Mouse (Mus musculus): ENCODE data around the gene Spem1. TPM values are rescaled to one million over a fixed set of nuclear protein-coding genes. Genes with fewer than 3 reads are reported as not detected.

Gene Spem1
- total RNA-seq, 2 experiments from 2014 or later, result not detected

DNA sequence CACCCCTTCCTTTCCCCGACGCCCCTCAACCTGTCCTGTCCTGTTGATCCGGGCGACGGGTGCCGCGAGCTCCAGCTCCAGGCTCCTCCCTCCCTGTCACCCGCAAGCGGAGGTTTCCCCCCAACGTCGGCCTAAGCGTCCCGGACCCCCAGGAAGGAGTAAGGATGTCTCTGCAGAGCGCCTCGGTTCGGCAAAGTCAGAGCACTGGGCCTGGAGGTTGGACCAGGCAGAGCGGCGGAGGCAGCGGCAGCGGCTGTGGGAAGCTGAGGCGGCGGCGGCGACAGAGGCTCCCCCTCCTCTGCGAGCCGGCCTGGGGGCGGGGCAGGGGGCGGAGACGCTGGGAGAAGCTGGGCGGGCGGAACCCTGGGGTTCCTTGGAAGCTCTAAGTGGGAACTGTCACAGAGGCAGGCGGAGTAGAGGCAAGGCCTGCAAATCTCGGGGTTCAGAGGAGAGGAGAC, 19.3 kb downstream of the Spem1 start:
- intact Hi-C loops (cut with DNase I), result loop anchor here (2.0 kb wide), 2 partner anchors 36 to 74 kb away; no protein-coding TSS in a partner anchor
- peak; percentile 85 for DNase-seq (ENCODE audit: low spot score)

DNA sequence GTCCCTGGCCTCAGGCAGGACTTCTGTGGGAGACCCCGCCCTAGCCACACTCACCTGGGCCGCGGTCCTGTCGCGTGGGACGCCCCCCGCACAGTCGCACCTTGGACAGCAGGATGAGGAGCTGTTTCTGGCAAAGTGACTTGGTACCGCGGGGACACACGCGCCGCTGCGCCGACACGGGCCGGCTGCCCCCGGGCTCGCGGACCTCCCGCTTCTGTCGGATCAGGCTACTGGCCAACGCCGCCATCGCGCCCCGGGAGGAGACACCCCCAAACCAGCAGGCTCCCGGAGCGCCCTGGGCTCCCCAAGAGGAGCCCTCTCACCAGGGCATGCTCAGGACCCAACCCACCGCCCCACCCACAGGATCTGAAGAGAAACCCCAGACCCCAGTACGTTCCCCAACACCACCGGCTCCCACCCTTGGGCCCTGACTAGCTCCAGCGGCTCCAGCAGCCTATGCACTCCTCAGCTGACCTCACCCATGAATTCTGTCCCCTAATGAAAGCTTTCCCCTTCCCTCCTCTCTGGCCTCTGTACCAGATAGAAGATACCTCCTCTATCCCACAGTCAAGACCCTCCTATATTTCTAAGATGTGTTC, 20.5 kb downstream of the Spem1 start, which contains the start of gene Fgf11:
TSS of gene Fgf11 (minus strand) at position 479 of the 599 bp plus-strand sequence.
- DNase-seq (ENCODE audit: low spot score), result no peak
- intact Hi-C loops (cut with DNase I), result no loop called here

DNA sequence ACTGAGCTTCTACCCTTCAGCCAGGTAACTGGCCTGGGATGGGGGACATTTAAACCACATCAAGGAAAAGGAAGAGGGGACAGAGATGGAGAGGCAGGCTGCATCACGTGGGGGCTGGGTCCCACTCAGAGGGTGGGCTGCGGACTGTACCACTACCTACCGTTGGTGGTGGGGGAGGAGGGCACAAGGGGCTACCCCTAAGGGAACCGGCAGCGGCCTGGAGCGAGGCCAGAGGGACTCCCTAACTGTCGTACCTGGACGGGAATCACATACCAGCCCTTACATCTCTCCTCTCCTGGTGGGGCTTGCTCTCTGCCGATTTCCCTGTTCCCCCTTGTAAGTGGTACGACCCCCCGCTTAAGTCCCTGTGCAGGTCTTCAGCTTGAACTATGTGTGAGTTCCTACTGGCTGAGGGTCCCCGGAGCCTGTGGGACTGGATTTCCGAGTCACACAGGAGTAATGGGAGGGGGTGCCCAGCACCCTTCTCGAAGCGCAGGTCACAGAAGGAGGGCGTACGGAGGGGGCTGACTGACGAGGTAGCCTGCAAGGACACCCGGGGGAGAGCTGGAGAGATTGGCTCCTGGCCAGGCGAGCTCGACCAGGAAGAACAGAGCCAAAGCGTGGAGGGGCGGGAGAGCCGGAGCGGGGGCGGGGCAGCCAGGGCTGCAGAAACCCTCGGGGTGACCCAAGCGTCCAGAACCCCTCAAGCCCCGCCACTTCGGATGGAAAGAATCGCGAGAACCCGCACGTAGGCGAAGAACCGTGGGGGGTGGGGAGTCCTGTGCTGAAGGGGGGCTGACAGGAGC, 21.4 kb downstream of the Spem1 start:
- DNase-seq (ENCODE audit: low spot score), result no peak
- intact Hi-C loops (cut with DNase I), result no loop called here

DNA sequence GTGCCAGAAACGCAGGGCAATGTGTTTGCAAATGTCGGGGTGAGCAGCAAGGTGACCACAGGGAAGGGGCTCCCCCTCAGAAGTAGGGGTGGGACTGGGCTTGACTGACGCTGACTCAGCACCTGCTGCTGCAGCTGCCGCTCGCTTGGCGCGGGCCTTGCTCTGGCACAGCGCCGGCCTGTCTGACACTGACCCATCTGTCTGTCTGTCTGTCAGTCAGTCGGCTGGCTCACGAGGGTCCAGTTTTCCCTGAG, 21.9 kb downstream of the Spem1 start:
- intact Hi-C loops (cut with DNase I), result no loop called here
- no peak for DNase-seq (ENCODE audit: low spot score)

DNA sequence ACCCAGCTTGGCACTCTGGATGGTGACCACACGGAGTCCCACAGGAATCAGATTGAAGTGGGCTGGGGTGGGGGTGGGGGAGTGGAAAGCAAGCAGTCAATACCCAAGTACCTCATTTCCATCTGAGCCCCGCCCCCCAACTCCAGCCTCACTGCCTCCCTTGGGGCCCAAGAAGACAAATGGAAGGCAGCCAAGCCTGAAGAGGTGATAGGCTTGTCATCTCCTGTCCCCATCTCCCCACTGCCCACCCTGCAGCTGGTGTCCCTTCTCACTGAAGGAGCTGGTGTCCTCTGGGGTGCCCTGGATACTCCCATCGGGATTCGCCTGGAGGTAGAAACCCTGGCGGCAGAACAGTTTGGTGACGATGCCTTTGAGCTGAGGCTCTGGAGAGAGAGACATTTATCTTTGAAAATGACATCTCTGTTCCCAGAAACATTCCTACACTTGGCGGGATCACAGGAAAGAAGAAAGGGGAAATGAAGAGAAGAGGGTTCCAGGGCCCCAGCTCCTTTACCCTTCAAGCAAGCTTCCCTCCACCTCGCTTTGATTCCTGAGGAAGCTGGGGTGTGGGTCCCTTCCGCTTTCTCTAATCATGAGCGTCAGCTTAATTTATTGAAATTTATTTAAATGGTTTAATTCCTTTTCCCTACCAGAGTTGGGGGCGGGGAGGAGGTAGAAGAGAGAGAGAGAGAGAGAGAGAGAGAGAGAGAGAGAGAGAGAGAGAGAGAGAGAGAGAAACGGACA, 22.4 kb downstream of the Spem1 start:
- no peak for DNase-seq (ENCODE audit: low spot score)
- intact Hi-C loops (cut with DNase I), result loop anchor here (2.0 to 5.0 kb wide), 2 partner anchors 37 to 102 kb away; partner anchors contain the start of genes Nlgn2, Tnfsf12 and Tnfsfm13

DNA sequence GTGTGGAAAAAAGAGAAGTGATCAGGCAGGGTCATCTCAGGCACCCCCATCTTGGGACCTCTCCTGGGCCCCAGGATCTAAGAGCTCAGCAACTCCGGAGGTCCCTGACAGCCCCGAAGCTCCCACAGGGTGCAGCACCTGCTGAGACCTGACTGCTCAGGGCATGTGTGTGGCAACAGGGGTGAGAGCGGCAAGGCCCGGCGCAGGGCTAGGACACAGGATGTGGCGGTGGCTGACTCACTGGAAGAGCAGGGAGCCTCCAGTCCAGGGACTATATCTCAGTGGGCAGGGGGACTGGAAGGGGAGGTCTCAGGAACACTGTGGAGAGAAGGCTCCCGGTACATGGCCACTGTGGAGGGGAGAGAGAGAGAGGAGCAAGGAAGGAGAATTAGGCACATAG, 24.1 kb downstream of the Spem1 start:
- no peak for DNase-seq (ENCODE audit: low spot score)
- intact Hi-C loops (cut with DNase I), result loop anchor here (2.0 to 5.0 kb wide), 2 partner anchors 39 to 101 kb away; partner anchors contain the start of genes Nlgn2, Tnfsf12 and Tnfsfm13

DNA sequence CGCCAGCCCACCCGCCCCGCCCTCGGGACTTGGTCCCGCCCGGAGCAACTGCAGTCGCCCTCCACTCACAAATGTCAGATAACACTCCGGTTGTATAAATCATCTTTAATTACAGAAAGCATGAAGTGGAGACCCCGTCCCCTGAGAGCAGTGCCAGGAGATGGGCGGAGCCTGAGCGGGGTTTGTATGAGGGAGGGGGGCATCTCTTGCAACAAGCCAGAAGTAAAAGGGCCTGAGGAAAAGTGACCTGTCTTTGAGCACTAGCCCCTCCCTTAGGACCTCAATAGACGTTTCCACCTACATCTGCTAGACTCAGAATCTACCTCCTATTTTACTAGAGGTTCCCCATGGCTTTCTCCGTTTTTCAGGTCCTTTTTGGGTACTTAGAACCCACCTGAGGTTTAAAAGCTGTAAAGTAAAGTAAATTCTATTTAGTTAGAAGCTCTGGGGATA, 26.0 kb downstream of the Spem1 start:
- intact Hi-C loops (cut with DNase I), result loop anchor here (5.0 kb wide), 1 partner anchor 99 kb away; the partner anchor contains the start of genes Tnfsf12 and Tnfsfm13
- no peak for DNase-seq (ENCODE audit: low spot score)

DNA sequence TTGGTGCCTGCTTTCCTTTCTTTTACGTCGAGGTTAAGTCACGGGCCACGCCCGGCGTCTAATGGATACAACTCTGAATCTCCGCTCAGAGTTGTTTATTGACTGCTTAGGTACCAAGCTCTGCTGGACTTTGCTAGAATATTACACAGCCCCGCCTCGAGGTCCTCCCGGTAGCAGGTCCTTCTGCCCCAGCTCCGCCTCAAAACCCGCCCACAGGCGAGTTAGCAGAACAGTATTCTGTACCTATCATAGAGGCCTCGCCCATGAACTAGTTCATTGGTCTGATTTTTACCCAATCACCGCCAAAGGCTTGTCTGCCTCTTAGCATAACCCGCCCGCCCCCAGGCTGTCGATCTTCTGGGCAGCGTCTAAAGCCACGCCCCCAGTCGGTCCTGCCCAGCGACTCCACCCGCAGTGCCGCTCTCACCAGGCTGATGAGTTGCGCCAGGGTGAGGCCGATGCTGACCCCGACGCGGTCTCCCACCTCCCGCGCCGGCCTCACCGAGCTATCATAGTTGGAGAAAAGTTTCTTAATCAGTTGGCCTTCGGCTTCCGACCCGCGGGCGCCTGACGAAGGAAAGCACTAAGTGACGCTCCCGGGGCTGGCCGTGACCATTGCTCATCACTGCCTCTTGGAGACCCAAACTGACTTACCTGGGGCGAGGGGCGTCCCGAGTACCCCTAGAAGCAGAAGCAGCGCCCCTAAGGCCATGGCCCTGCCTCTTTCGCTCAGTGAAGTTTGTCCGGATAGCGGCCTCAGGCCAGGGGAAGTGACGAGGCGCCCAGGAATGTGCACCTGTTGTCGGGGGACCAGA, 26.6 kb downstream of the Spem1 start, which contains the start of gene Chrnb1:
TSS of gene Chrnb1 (minus strand) at position 776 of the 815 bp plus-strand sequence.
- peak; percentile 94 for DNase-seq (ENCODE audit: low spot score)
- intact Hi-C loops (cut with DNase I), result loop anchor here (5.0 kb wide), 1 partner anchor 98 kb away; the partner anchor contains the start of genes Tnfsf12 and Tnfsfm13

DNA sequence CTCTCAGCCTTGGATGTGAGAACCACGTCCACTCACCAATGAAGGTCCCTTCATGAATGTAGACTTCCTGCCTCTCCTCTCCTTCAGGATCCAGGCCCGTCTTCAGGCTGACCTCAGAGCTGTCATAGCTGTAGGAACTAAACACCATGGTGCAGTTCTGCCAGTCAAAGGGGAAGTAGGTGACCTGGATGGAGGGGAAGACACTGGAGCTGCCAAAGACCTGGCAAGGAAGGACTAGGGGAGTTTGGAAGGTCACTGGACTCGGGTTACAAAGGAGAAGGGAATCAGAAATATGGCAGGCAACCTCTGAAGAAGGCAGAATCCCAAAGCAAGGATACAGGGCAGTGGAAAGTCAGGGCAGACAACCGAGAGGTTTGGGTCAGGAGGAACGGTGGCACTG, 28.6 kb downstream of the Spem1 start:
- intact Hi-C loops (cut with DNase I), result no loop called here

DNA sequence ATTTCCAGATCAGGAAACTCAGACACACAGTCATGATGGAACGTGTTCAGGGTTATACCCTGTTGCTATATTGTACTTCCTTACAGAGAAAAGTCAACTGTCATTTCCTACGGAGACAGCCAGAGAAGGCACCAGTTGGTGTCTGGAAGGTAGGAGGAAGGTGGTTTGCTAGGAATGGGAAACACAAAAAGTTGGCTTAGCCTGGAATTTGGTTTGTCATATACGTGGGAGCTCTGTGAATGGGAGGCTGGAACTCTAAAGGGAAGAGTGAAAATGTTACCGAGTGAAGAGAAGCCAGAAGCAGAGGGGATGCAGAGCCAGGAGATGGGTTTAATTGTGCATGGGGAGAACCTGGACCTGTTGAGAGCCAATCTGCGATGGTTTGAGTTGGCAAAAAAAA, 30.6 kb downstream of the Spem1 start:
- DNase-seq (ENCODE audit: low spot score), result no peak
- intact Hi-C loops (cut with DNase I), result no loop called here

More for the DNA sequence above, 28.6 kb downstream of the Spem1 start:
- no peak for DNase-seq (ENCODE audit: low spot score)

DNA sequence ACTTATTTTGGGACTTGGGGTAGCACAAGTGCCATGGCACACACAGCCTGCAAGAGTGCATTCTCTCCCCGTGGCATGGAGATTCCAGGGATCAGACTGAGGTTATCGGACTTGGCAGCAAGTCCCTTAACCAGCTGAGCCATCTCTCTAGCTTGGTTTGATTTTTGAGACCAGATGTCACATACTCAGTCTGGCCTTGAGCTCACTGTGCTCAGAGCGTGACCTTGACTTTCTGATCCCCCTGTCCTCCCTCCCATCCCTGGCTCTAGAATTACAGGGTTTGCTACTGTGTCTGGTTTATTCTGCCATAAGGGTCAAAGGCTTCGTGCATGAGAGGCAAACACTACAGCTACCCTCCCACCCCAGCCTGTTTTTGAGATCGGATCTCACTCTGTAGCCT, 32.5 kb downstream of the Spem1 start:
- DNase-seq (ENCODE audit: low spot score), result no peak
- intact Hi-C loops (cut with DNase I), result no loop called here

DNA sequence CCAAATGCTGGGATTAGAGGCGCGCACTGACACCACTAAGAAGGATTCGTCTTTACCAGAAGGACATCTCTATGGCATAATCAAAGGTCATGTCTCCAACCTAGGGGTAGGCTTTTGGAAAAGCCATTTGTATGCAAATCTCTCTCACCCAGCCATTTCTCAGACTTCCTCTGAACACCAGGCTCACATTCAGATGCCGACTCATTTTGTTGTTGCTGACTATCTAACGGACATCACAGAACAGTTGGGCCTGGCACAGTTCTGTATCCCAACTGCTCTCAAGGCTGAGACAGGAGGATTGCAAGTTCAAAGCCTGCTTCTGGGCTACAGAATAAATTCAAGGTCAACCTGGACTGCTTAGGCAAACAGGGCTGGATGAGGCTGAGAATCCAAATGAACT, 34.7 kb downstream of the Spem1 start:
- no peak for DNase-seq (ENCODE audit: low spot score)
- intact Hi-C loops (cut with DNase I), result no loop called here

DNA sequence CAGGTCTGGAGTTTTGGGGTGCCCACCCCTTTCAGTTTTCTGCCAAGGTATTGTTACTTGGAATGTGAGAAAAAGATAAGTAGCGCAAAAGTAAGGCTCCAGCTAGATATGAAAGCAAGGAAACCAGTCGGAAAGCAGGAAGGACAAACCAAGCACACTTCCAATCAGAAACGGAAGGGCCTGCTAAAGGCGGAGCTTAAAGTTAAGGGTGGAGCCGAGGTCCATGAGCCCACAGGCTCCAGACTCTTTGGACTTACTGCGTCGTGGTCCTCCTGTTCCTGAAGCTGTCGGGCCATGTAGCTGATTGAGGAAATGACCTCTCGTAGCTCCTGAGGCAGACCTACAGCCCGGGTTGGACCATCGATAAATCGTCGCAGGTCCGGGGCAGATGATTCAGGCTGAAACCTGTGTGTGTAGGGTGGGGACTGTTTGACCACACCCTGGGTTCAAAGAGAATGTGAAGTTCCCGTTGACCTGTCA, 37.1 kb downstream of the Spem1 start:
- intact Hi-C loops (cut with DNase I), result no loop called here
- peak; percentile 54 for DNase-seq (ENCODE audit: low spot score)

DNA sequence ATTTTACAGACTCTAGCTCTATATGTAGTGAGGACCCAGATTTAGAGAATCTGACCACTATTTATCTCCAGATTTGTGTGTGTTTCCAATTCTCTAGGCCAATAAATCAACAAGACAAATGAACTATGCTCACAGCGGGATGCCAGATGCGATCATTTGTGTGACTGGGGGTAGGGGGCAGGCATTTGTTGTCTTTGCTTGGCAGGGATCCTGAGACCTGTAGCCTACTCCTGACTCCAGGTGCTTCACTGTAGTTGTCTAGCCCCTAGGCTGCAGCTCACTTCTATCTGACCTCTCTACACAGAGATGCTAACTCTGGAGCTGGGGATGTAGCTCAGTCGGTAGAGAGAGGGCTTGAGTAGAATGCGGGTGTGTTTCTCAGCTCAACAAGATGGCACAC, 40.2 kb downstream of the Spem1 start:
- intact Hi-C loops (cut with DNase I), result no loop called here
- no peak for DNase-seq (ENCODE audit: low spot score)

DNA sequence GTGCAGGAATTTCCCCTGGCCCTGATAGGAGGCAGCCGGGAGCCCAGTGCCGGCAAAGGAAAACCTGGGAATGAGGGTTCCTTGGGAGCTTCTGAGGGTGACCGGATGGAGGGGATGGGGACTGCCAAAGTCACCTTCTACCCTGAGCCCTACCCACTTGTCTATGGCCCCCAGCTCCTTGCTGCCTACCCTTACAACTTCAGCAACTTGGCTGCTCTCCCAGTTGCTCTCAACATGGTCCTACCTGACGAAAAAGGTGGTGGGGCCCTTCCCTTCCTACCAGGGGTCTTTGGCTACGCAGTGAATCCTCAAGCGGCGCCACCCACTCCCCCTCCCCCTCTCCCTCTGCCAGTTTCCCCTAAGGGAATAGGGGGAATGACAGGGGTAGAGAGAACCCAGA, 43.0 kb downstream of the Spem1 start:
- intact Hi-C loops (cut with DNase I), result no loop called here
- DNase-seq (ENCODE audit: low spot score), result no peak

DNA sequence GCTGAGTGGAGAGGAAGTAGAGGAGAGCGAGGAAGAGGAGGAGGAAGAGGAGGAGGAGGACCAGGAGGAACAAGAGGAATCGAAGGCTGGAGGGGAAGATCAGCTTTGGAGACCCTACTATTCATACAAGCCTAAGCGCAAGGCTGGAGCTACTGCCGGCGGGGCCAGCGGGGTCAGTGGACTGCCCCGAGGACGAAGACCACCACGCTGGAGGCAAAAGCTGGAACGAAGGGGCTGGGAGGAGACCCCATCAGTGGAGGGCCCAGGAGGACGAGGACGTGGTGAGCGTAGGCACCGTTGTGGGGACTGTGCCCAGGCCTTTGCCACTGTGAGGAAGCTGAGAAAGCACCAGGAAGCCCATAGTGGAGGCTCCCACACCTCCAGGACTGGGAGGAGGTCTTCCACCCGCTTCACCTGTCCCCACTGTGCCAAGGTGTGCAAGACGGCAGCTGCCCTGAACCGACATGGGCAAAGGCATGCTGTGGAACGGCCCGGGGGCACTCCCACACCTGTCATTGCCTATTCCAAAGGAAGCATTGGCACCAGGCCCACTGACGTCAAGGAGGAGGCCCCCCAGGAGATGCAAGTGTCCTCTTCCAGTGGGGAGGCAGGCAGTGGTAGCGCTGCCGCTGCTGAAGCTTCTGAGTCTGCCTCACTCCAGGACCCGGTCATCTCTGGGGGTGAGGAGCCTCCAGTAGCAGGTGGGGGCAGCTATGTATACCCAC, 43.6 kb downstream of the Spem1 start:
- DNase-seq (ENCODE audit: low spot score), result no peak
- intact Hi-C loops (cut with DNase I), result no loop called here

DNA sequence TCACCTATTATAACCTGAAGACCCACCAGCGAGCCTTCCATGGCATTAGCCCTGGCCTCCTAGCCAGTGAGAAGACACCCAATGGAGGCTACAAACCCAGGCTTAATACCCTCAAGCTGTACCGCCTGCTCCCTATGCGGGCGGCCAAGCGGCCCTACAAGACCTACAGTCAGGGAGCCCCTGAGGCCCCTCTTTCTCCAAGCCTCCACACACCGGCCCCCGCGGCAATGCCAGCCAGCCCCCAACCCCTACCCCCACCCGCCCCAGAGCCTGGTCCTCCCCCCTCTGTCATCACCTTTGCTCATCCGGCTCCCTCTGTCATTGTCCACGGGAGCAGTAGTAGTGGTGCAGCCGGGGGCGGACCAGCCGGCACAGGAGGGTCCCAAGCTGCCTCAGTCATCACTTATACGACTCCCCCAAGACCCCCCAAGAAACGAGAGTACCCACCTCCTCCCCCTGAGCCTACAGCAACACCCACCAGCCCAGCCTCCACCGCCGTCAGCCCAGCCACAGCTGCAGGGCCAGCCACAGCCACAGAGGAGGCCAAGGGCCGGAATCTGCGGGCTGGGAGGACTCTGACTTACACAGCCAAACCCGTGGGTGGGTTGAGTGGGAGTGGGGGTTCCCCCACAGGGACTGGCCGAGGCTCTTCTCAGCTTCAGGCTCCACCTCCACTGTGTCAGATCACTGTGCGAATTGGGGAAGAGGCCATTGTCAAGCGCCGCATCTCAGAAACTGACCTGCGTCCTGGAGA, 44.3 kb downstream of the Spem1 start:
- intact Hi-C loops (cut with DNase I), result no loop called here
- no peak for DNase-seq (ENCODE audit: low spot score)

DNA sequence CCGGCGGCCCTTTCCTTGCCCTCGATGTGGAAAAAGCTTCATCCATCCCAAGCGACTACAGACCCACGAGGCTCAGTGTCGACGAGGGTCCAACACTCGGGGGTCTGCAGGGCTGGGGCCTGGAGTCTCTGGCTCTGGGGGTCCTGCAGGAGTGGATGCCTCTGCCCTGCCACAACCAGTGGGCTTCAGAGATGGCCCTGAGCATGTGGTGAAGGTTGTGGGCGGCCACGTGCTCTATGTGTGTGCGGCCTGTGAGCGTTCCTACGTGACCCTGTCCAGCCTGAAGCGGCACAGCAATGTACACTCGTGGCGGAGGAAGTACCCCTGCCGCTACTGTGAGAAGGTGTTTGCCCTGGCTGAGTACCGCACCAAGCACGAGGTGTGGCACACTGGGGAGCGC, 45.5 kb downstream of the Spem1 start:
- intact Hi-C loops (cut with DNase I), result no loop called here
- no peak for DNase-seq (ENCODE audit: low spot score)

All from heart, postnatal 25 days (tissue).